Mouse (Mus musculus) heart, embryonic 14.5 days (tissue): ENCODE data around the gene Tmem245. TPM values are rescaled to one million over a fixed set of nuclear protein-coding genes. Genes with fewer than 3 reads are reported as not detected.

ENCODE experiments used
- ATAC-seq: fragments of 200-750 bp; cut with Nextera tagmentation; 2 replicates; pipeline ENCODE4 v1.8.0; 2017; ENCODE audit warnings: low read depth, moderate TSS enrichment; ENCODE audit not compliant: insufficient number of reproducible peaks, insufficient read depth, low FRiP score
- H3K27ac ChIP-seq, 2 experiments: fragments of 200-500 bp in 1 of 2; fragments of 300-500 bp in 1 of 2; sonication (generic) in 1 of 2; replicated peaks in 1 of 2; 2 replicates each; pipeline ENCODE4 v1.5.1; 2012 to 2014; ENCODE audit warnings: low read depth in 2 of 2, low read length in 2 of 2, control low read depth in 1 of 2, mild to moderate bottlenecking in 1 of 2, mixed read lengths in 1 of 2; ENCODE audit not compliant: control insufficient read depth in 1 of 2, insufficient read depth in 1 of 2
- H3K27me3 ChIP-seq: fragments of 300-500 bp; sonication (generic); 2 replicates; pipeline ENCODE4 v1.6.1; 2014; ENCODE audit warnings: mild to moderate bottlenecking, low read length, control low read depth; ENCODE audit not compliant: control insufficient read depth, insufficient read depth
- H3K36me3 ChIP-seq: fragments of 300-500 bp; sonication (generic); 2 replicates; pipeline ENCODE4 v1.6.1; 2014; ENCODE audit warnings: mild to moderate bottlenecking, control low read depth, low read length, mixed read lengths; ENCODE audit not compliant: control insufficient read depth, insufficient read depth
- H3K4me1 ChIP-seq, 2 experiments: fragments of 200-500 bp in 1 of 2; fragments of 300-500 bp in 1 of 2; sonication (generic) in 1 of 2; 2 replicates each; pipeline ENCODE4 v1.6.1; 2012 to 2014; ENCODE audit warnings: low read length in 2 of 2, control low read depth in 1 of 2, mixed read lengths in 1 of 2; ENCODE audit not compliant: control insufficient read depth in 2 of 2, insufficient read depth in 2 of 2
- H3K4me2 ChIP-seq: fragments of 300-500 bp; sonication (generic); 2 replicates; pipeline ENCODE4 v1.6.1; 2014; ENCODE audit warnings: mild to moderate bottlenecking, low read length
- H3K4me3 ChIP-seq, 2 experiments: fragments of 200-500 bp in 1 of 2; fragments of 300-500 bp in 1 of 2; sonication (generic) in 1 of 2; 2 replicates each; pipeline ENCODE4 v1.5.1; 2012 to 2014; ENCODE audit warnings: low read length in 2 of 2, mild to moderate bottlenecking in 2 of 2, control low read depth in 1 of 2, low read depth in 1 of 2, moderate library complexity in 1 of 2; ENCODE audit not compliant: control insufficient read depth in 1 of 2, insufficient read depth in 1 of 2
- H3K9ac ChIP-seq: fragments of 300-500 bp; sonication (generic); 2 replicates; pipeline ENCODE4 v1.6.1; 2014; ENCODE audit warnings: mild to moderate bottlenecking, low read length
- H3K9me3 ChIP-seq: fragments of 300-500 bp; sonication (generic); 2 replicates; pipeline ENCODE4 v1.6.1; 2016; ENCODE audit warnings: low read length, control low read depth; ENCODE audit not compliant: control insufficient read depth
- WGBS: fragments of 180-500 bp; shearing (Covaris S2); extraction: QIAGEN DNeasy Blood & Tissue Kit; methylation state at CpG from one replicate; pipeline ENCODE4 v1.1.7; 2014; 5-methylcytosine and 5-hydroxymethylcytosine counted together
- polyA plus RNA-seq: library from polyadenylated mRNA; unstranded; fragments of >200 nt; fragmentation: Nextera tagmentation; extraction: Ambion mirVana; gene quantifications from 2 replicates; pipeline ENCODE4 v1.2.1, GENCODE M21; 2014

Tmem245 gene
- polyA plus RNA-seq, 1 experiment from 2014 or later: 21.6 TPM

- no peak for ATAC-seq
- 96% methylated on average over 5 of the region's 5 CpGs for WGBS
Observed at GRCm38 (mm10) chr4:56905507-56905906, 41.7 kb downstream of the Tmem245 start.

GRCm38 (mm10) chr4:56901671-56902070 is 45.6 kb downstream of the Tmem245 start:
- no peak overlapping the region for H3K27ac ChIP-seq
- no peak overlapping the region for H3K4me3 ChIP-seq
- H3K36me3 ChIP-seq: peaks cover 96% of the 10 kb centered on the region
- H3K4me1 ChIP-seq: peaks cover 0 to 4% of the 10 kb centered on the region in 2 experiments; a peak in 2 of 4 replicates
- H3K27me3 ChIP-seq: no peaks in the 10 kb centered on the region
- H3K9ac ChIP-seq: no peak overlapping the region
- no peak for ATAC-seq
- H3K9me3 ChIP-seq: peaks cover 5% of the 10 kb centered on the region
- WGBS: 94% methylated on average over 2 of the region's 2 CpGs
- no peak overlapping the region for H3K4me2 ChIP-seq

More at GRCm38 (mm10) chr4:56905507-56905906, 41.7 kb downstream of the Tmem245 start:
- no peaks in the 10 kb centered on the region for H3K4me1 ChIP-seq
- no peaks in the 10 kb centered on the region for H3K27me3 ChIP-seq
- H3K27ac ChIP-seq: no peak overlapping the region
- no peak overlapping the region for H3K4me3 ChIP-seq
- H3K4me2 ChIP-seq: no peak overlapping the region
- H3K9ac ChIP-seq: no peak overlapping the region
- H3K36me3 ChIP-seq: peaks cover 95% of the 10 kb centered on the region
- peaks cover 5% of the 10 kb centered on the region for H3K9me3 ChIP-seq

- H3K4me2 ChIP-seq: no peak overlapping the region
- H3K27ac ChIP-seq: no peak overlapping the region
- peaks cover 5% of the 10 kb centered on the region for H3K9me3 ChIP-seq
- no peaks in the 10 kb centered on the region for H3K27me3 ChIP-seq
- no peak overlapping the region for H3K9ac ChIP-seq
- peaks cover 0 to 4% of the 10 kb centered on the region in 2 experiments; a peak in 2 of 4 replicates for H3K4me1 ChIP-seq
- 90% methylated on average over 8 of the region's 8 CpGs for WGBS
- no peak for ATAC-seq
- H3K4me3 ChIP-seq: no peak overlapping the region
- peaks cover 83% of the 10 kb centered on the region for H3K36me3 ChIP-seq
Observed at GRCm38 (mm10) chr4:56899216-56899615, 48.0 kb downstream of the Tmem245 start.

- no peak for ATAC-seq
- peaks cover 72% of the 10 kb centered on the region for H3K36me3 ChIP-seq
Observed at GRCm38 (mm10) chr4:56897511-56897910, 49.7 kb downstream of the Tmem245 start.

GRCm38 (mm10) chr4:56894196-56894595 is 53.0 kb downstream of the Tmem245 start:
- Histone ChIP-seq H3K4me2 (no peak overlapping the region), H3K4me3 (no peak overlapping the region), H3K4me1 (peaks cover 9 to 17% of the 10 kb centered on the region in 2 experiments), H3K36me3 (peaks cover 60% of the 10 kb centered on the region), H3K9me3 (no peaks in the 10 kb centered on the region), H3K27ac (no peak overlapping the region), H3K9ac (no peak overlapping the region), H3K27me3 (no peaks in the 10 kb centered on the region)
- 94% methylated on average over 3 of the region's 3 CpGs for WGBS
- ATAC-seq: no peak

More at GRCm38 (mm10) chr4:56897511-56897910, 49.7 kb downstream of the Tmem245 start:
- no peak overlapping the region for H3K4me3 ChIP-seq
- H3K9ac ChIP-seq: no peak overlapping the region
- no peaks in the 10 kb centered on the region for H3K27me3 ChIP-seq
- 78% methylated on average over 3 of the region's 3 CpGs for WGBS
- no peak overlapping the region for H3K27ac ChIP-seq
- H3K4me1 ChIP-seq: peaks cover 3 to 8% of the 10 kb centered on the region in 2 experiments; a peak in 3 of 4 replicates
- no peak overlapping the region for H3K4me2 ChIP-seq
- peaks cover 5% of the 10 kb centered on the region for H3K9me3 ChIP-seq

- ATAC-seq: no peak
- Histone ChIP-seq H3K4me3 (no peak overlapping the region), H3K9me3 (no peaks in the 10 kb centered on the region), H3K27ac (peak overlapping the region in 1 of 2 experiments; percentile 48; a peak in 2 of 4 replicates), H3K27me3 (no peaks in the 10 kb centered on the region), H3K9ac (no peak overlapping the region), H3K4me1 (peaks cover 9 to 13% of the 10 kb centered on the region in 2 experiments), H3K36me3 (peaks cover 58% of the 10 kb centered on the region), H3K4me2 (no peak overlapping the region)
- 72% methylated on average over 6 of the region's 6 CpGs for WGBS
Observed at GRCm38 (mm10) chr4:56892501-56893115, 54.6 kb downstream of the Tmem245 start.

- H3K4me2 ChIP-seq: no peak overlapping the region
- H3K9me3 ChIP-seq: no peaks in the 10 kb centered on the region
- no peak overlapping the region for H3K9ac ChIP-seq
- H3K27me3 ChIP-seq: no peaks in the 10 kb centered on the region
- no peak overlapping the region for H3K4me3 ChIP-seq
- H3K36me3 ChIP-seq: peaks cover 66% of the 10 kb centered on the region
- 51% methylated on average over 5 of the region's 5 CpGs for WGBS
- no peak overlapping the region; a peak in 1 of 4 replicates for H3K27ac ChIP-seq
- ATAC-seq: no peak
- H3K4me1 ChIP-seq: peaks cover 11 to 20% of the 10 kb centered on the region in 2 experiments
Observed at GRCm38 (mm10) chr4:56888483-56888882, 58.8 kb downstream of the Tmem245 start.
